Mouse (Mus musculus): ENCODE measurements around the gene Cptp.

Cptp gene

DNA sequence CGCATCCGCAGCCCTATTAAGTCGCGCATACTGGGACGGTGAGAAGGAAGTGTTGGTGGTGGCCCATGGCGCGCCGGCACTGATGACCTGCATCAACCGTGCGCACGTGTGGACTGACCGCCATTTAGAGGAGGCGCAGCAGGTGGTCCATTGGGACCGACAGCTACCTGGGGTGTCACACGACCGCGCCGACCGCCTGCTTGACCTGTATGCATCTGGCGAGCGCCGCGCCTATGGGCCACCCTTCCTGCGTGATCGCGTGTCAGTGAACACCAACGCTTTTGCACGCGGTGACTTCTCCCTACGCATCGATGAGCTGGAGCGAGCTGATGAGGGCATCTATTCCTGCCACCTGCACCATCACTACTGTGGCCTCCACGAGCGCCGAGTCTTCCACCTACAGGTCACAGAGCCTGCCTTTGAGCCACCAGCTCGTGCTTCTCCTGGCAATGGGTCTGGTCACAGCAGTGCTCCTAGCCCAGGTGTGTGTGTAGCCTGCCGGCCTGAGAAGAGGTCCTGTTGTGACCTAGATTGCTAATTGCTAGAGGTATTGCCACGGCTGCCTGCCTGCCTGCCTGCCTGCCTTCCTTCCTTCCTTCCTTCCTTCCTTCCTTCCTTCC, 27.5 kb downstream of the Cptp start:
- no peak for DNase-seq (ENCODE audit: low spot score in 2 of 2)

DNA sequence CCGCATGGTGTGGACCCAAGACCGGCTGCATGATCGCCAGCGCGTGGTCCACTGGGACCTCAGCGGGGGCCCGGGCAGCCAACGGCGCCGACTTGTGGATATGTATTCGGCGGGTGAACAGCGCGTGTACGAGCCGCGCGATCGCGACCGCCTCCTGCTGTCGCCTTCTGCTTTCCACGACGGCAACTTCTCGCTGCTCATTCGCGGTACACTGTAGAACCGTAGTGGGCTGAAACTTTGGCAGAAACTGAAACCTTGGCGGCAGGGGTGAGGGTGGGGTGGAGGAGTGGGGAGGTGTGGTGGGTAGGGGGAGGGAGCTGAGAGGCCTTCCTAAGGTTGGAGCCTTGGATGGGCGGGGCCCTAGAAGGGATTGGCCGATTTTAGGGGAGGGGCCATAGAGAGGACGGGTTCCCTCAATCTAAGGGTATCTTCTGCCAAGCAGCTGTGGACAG, 28.2 kb downstream of the Cptp start:
- peak; percentile 57 to 66 for DNase-seq (ENCODE audit: low spot score in 2 of 2)

DNA sequence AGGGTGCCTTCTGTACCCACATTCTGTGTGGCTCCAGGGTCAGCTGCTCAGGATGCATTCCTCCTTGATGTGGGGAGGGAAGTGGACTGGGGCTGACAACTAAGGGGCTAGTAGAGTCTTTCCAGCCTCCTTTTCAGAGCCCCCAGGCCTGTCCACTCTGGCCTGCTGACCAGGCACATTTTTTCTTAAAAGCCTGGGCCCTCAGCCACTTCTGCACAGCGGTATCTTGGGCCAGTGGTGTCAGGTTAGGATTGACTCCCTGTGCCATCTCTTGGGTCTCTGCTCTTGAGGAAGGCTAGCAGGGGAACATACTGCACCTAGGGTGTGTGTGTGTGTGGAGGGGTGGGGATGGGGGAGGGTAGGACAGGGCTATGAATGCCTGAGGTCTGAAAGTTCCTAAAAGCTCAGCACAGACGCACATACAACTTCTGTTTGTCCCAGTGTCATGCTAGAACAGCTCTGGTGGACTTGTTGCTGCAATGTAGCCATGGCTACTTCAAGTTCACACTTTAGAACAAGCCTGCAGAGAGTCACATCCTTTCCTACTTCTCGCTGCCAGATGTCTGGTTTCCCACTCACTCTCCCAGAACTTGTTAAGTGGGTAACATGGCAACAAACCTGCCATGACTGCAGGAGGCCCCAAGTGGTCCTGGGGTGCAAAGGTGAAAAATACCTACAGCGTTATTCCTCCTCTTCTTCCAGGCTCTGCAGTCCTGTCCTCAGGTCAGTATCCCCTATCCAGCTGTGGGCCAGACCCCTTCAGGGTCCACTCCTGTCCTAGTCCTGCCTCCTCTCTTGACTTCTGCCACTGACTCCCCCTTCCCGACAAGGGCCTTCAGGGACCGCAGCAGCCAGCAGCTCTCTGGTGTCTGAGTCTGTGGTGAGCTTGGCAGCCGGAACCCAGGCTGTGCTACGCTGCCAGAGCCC, 28.9 kb downstream of the Cptp start:
- no peak for DNase-seq (ENCODE audit: low spot score in 2 of 2)

DNA sequence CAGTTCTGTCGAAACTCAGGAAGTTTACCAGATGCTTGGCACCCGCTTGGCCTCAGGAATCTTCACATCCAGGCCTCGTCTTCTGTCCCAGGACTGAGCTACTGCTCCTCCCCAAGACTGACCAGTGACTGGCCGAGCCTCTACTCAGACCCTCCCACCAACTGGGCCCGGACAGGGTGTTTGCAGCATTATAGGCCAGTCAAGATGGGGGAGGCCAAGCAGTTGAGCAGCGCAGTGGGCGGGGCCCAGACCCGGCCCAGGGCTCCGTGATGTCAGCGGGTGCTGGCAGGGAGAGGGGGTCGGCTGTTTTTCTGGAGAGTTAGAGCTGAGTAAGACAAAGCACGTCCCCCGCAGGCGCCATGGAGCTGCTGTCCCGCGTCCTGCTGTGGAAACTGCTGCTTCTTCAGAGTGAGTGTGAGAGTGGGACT, 29.7 kb downstream of the Cptp start, which contains the start of gene Mxra8:
TSS of gene Mxra8 (plus strand) at position 198 of the 428 bp plus-strand sequence.
- DNase-seq (ENCODE audit: low spot score in 2 of 2) = no peak

DNA sequence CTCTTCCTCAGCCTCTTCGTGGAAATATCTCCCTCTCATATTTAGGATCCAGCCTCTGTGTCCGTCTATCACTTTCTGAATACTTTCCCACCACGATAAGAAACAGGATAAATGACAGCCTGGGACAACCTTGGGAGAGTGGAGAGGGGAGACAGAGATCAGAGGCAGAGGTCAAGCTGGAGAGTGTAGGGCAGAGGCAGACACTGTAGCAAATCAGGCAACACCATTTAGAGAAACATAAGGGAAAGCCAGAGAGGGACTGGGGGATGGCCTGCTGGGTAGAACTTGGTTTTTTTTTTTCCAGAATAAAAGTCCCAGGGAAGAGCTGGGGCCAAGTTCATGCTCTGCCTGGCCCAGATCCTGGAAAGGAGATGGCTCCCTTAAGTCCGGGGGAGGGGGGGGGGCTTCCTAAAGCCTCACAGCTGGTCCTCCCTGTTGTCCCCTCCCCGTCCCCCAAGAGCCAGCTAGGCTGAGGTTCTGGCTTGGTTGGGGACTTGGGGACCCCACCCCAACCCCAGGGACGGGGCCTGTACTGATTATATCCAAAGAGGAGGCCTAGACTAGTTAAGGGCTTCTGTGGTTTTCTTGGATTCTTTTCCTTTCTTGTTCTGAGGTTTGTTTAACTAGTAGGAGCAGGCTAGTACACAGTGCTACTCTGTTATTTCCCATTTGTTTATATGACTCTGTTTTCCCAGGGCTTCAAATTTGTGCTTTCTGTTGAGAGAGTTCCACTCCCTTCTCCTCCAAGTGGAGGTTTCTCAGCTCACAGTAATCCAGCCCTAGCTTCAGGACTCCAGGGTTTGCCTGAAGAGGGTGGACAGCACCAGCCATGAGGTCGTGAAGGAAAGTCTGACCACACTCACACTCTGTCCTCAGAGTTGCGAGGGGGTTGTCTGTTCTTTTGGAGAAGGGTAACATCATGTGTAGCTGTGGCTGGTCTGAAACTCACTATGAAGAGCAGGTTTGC, 30.8 kb downstream of the Cptp start:
- no peak for DNase-seq (ENCODE audit: low spot score in 2 of 2)

DNA sequence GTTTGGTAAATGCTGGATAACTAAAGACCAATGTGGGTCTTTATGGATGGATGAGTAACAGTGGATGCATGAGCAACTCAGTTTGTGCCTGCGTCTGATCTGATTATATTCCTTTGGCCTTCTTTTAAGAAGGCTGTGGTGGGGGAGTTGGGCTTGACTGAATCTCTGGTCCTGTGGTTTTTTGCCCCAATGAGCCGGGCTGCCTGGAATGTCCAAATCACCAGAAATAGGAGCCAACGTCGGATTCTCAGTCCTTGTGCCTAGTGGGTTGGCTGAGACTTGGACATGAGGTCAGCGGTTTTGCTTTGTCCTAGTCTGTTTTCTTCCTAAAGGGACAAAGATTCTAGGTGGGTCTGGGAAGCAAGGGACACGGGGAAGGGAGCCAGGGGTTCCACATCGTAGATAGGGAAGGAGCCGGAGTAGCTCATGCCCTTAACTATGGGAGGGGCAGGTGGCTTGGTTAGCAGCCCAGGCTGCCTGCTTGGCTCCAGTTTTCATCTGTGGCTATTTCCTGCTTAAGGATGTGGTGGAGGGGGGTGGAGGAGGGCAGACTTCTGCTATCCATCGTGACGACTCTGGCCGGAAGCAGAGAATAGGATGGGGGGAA, 31.7 kb downstream of the Cptp start:
- DNase-seq (ENCODE audit: low spot score in 2 of 2) = no peak

DNA sequence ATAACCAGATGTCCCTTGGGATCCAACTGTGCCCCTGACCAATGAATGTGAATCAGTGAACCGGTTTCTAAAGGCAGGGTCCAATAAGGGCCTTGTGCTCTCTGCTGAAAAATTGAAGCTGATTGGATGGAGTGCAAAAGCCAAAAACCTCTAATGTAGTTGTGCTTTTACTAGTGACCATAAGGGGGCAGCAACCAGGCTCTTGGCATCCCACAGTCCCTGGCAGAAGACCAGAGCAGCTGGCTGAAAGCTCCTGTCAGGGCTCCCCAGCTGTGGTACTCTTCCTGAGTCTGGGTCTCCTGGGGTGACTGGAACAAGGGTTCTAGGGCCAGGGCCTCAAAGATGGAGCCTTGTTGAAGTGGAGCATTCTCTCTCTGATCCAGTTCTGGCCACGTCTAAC, 35.4 kb downstream of the Cptp start:
- peak; percentile 48 to 77 for DNase-seq (ENCODE audit: low spot score in 2 of 2)

DNA sequence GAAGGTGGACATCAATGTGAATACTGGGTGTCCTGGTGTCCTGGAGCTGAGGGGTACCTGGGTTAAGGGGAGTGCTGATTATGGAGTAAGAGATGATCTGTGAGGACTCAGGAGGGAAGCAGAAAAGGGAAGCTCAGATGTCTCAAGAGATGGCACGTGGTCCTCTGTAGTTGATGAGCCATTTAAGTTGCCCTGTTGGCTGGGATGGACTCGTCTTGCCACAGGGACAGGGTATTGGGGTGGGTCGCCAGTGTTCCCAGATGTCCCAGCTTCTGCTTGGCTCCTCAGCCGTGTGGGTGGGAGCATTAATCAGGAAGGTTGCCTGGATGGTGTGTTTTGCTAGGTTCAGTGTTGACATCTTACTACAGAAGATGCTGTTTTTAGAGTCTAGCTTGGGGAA, 36.0 kb downstream of the Cptp start:
- DNase-seq (ENCODE audit: low spot score in 2 of 2) = no peak

DNA sequence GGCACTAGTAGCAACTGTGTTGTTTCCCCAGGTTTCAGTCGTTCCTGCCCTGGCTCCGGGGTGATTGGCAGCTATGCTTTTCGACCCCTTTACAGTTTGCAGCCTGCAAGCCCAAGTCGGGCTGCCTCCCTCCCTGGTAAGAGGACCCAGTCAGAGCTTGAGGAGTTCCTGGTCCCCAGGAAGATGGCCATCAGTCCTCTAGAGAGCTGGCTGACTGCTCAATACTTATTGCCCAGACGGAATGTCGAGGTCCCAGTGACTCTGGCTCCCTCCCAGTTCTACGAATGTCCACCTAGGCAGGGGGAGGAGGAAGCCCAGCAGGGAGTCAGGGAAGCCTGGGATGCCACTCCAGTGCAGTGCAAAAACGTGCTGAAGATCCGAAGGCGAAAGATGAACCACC, 36.9 kb downstream of the Cptp start:
- DNase-seq (ENCODE audit: low spot score in 2 of 2) = no peak

DNA sequence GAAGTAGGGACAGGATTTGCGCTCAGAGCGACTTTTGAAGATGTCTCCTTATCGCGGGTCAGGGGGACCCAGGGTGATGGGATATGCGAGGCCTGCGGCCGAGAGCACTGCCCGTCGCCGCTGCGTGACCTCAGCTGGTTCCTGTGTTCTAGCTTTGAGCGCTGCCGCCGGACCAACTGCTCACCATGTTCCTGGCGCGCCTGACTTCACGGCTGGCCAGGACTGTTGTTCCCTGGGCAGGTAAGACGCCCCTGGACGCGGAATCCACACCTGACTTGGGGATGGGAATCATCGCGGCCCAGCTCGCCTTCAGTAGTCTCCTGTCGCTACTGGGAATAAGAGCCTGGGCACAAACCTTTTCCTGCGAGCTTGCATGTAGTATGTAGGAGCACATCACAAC, 37.4 kb downstream of the Cptp start:
- no peak for DNase-seq (ENCODE audit: low spot score in 2 of 2)

DNA sequence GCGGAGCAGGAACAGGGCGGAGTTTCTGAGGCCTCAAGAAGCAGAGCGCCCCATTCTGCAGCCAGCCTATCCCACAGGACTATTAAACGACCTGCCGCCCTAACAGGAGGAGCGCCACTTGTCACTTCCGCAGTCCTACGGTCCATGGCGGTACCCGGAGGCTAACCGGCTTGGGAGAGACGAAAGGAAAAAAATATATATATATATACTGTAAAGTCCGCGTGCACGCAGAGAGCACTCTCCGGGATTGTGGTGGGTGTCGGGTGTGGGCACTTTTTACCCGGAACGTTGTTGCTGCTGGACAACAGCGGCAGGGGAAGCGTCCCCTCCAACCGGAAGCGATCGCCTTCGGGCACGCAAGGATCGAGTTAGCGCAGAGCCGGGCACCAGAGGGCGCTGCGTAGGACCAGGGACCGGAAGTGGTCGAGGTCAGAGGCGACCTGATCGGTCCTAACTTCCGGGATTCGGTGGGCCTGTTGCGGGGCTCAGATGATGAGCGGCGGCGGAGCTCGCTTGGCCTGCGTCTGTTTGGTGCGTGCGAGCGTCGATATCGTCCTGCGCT, 38.0 kb downstream of the Cptp start, which contains the start of gene Aurkaip1:
TSS of gene Aurkaip1 (plus strand) at position 68 of the 562 bp plus-strand sequence.
- DNase-seq (ENCODE audit: low spot score in 2 of 2) = peak; percentile 92 to 96

DNA sequence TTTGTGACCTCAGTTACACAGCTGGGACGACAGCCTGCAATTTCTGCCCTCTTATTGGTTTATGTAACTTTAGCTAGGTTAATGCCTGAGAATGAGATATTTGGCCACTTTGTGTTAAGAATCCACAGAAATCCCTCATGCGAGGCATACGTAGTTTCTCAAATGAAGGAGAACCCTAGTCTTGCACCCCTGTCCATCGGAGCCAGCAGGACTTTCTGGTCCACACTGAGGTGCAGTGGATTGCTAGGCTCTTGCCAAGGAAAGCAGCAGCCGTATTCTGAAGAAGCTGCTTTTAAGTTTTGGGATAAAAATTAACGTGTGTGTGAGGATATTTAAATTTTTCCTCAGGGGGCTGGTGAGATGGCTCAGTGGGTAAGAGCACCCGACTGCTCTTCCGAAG, 38.6 kb downstream of the Cptp start:
- no peak for DNase-seq (ENCODE audit: low spot score in 2 of 2)

DNA sequence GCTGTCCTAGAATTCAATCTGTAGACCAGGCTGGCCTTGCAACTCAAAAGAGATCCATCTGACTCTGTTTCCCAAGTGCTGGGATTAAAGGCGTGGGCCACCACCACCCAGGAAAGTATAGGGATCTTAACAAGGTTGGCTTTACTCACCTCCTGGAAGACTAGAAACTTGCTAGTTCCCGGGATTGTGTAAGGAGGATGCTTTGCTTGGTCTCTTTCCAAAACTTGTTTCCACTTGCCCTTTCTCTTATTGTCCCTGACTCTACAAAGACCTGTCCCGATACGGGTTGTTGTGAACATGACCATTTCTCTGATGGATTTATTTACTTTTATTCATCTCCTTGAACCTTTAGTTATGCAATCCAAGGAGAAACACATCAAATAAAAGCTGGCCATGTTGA, 39.4 kb downstream of the Cptp start:
- no peak for DNase-seq (ENCODE audit: low spot score in 2 of 2)

DNA sequence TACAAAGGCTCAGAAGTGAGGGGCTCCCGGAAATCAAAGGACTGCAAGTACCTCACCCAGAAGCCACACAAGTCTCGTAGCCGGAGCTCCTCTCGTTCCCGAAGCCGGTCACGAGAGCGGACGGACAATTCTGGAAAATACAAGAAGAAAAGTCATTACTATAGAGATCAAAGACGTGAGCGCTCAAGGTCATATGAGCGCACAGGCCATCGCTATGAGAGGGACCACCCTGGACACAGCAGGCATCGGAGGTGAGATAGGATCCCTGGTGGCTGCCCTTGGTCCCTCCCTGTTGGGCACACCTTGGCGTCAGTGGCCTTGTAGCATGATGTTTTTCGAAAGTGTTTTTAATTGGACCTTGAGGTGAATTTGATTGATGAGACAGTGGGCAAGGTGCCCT, 45.8 kb downstream of the Cptp start:
- no peak for DNase-seq (ENCODE audit: low spot score in 2 of 2)

DNA sequence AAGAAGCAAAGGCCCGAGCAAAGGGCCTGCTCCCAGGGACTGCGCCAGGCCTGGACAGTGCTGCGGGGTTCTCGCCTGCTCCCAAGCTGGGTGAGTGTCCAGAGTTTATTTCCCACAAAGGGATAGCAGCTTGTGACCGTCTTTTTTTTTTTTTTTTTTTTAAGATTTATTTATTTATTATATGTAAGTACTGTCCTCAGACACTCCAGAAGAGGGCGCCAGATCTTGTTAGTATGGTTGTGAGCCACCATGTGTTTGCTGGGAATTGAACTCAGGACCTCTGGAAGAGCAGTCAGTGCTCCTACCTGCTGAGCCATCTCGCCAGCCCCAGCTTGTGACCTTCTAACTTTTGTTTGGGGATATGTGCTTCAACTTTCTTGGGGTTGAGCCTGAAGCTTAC, 48.2 kb downstream of the Cptp start:
- DNase-seq (ENCODE audit: low spot score in 2 of 2) = no peak

DNA sequence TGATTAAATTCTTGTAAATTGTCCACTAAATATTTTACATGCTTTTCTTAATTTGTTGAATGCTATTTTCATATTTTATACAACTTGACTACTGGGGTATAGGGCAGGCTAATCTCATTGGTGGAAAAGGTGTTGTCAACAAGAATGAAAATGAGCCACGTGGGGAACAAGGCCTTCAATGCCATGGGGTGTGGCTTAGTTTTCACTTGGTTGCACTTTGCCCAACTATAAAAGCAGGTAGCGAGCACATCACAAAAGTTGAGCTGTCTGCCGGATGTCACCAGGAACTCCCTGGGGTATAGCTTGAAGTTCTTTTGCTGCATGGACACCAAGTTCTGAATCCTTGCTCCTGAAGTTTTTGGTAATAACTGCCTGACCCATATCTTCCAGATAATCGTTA, 51.7 kb downstream of the Cptp start:
- DNase-seq (ENCODE audit: low spot score in 2 of 2) = no peak
